ENCODE assay signal across 8 mouse cellular contexts in the genomic region with DNA sequence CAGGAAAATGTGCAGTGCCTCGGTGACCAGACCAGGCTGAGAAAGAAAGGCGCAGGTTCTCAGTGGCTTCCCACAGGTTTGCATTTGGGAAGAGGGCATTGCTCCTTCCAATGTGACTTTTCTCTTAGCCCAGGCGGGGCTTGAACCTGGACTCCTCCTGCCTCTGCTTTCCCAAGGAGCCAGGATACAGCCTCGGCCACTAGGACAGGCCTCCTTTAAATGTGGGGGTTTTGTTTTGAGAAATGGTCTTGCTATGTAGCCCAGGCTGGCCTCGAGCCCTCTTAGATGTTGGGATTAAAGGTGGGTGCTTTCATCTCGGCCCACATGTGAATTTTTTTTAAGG. TPM values are rescaled to one million over a fixed set of nuclear protein-coding genes. Genes with fewer than 3 reads are reported as not detected.
DNase-seq lines count a peak whose midpoint lies in the region; ATAC-seq lines count a peak whose summit lies in the region.

No protein-coding gene starts in this region.

- H3K27me3 ChIP-seq in kidney, embryonic 16.5 days (ENCODE audit: insufficient read depth, low read length), result no peaks in the 10 kb centered on the region
- H3K27me3 ChIP-seq in embryonic facial prominence, embryonic 10.5 days (replicated peaks; ENCODE audit: low read depth, poor library complexity, severe bottlenecking), result no peaks in the 10 kb centered on the region
- no peaks in the 10 kb centered on the region for H3K27me3 ChIP-seq in hindbrain, embryonic 15.5 days
- H3K27me3 ChIP-seq in midbrain, embryonic 15.5 days (replicated peaks), result no peaks in the 10 kb centered on the region

- ATAC-seq in kidney, embryonic 16.5 days (ENCODE audit: low FRiP score, low TSS enrichment), result no peak; the same call in 1 of the 2 replicates
- ATAC-seq in hindbrain, embryonic 15.5 days (ENCODE audit: low FRiP score, low read depth), result peak; percentile 6; the same call in 1 of the 2 replicates
- ATAC-seq in midbrain, embryonic 15.5 days (replicated peaks), result no peak; the same call in 1 of the 2 replicates

- no peaks in the 10 kb centered on the region for H3K9me3 ChIP-seq in kidney, embryonic 16.5 days (ENCODE audit: low read length)
- no peaks in the 10 kb centered on the region for H3K9me3 ChIP-seq in embryonic facial prominence, embryonic 10.5 days
- no peaks in the 10 kb centered on the region for H3K9me3 ChIP-seq in hindbrain, embryonic 15.5 days
- no peaks in the 10 kb centered on the region for H3K9me3 ChIP-seq in midbrain, embryonic 15.5 days

- H3K36me3 ChIP-seq in kidney, embryonic 16.5 days (ENCODE audit: insufficient read depth, low read length), result peaks cover 15% of the 10 kb centered on the region; the same call in 1 of the 2 replicates
- H3K36me3 ChIP-seq in embryonic facial prominence, embryonic 10.5 days (replicated peaks), result peaks cover 27% of the 10 kb centered on the region
- H3K36me3 ChIP-seq in hindbrain, embryonic 15.5 days, result peaks cover 13% of the 10 kb centered on the region
- H3K36me3 ChIP-seq in midbrain, embryonic 15.5 days (replicated peaks), result peaks cover 11% of the 10 kb centered on the region

- H3K4me2 ChIP-seq in kidney, embryonic 16.5 days (replicated peaks; ENCODE audit: low read depth, low read length), result peak overlapping the region; percentile 60
- H3K4me2 ChIP-seq in hindbrain, embryonic 15.5 days, result peak overlapping the region; percentile 77
- H3K4me2 ChIP-seq in midbrain, embryonic 15.5 days, result peak overlapping the region; percentile 82

- peaks cover 11% of the 10 kb centered on the region for H3K4me1 ChIP-seq in kidney, embryonic 16.5 days (ENCODE audit: insufficient read depth, low read length)
- H3K4me1 ChIP-seq in embryonic facial prominence, embryonic 10.5 days, result peaks cover 15% of the 10 kb centered on the region
- peaks cover 20% of the 10 kb centered on the region for H3K4me1 ChIP-seq in hindbrain, embryonic 15.5 days (replicated peaks)
- peaks cover 22% of the 10 kb centered on the region for H3K4me1 ChIP-seq in midbrain, embryonic 15.5 days

- no peak for DNase-seq in kidney, postnatal 25 days
- DNase-seq in embryonic facial prominence, embryonic 10.5 days (ENCODE audit: low spot score), result no peak
- no peak for DNase-seq in right cerebral cortex, postnatal 25 days
- DNase-seq in urinary bladder, postnatal 25 days (ENCODE audit: low spot score), result no peak
- no peak for DNase-seq in layer of hippocampus, postnatal 14 days (ENCODE audit: low spot score in 2 of 2)

- H3K9ac ChIP-seq in kidney, embryonic 16.5 days (replicated peaks; ENCODE audit: low read length), result peak overlapping the region; percentile 90
- peak overlapping the region; percentile 88 for H3K9ac ChIP-seq in hindbrain, embryonic 15.5 days
- H3K9ac ChIP-seq in midbrain, embryonic 15.5 days, result peak overlapping the region; percentile 95

- H3K27ac ChIP-seq in kidney, embryonic 16.5 days (ENCODE audit: low read length), result peak overlapping the region; percentile 93
- H3K27ac ChIP-seq in embryonic facial prominence, embryonic 10.5 days (replicated peaks), result peak overlapping the region; percentile 97
- H3K27ac ChIP-seq in hindbrain, embryonic 15.5 days (replicated peaks), result peak overlapping the region; percentile 92
- peak overlapping the region; percentile 88 for H3K27ac ChIP-seq in midbrain, embryonic 15.5 days

- WGBS in kidney, embryonic 16.5 days, result 3% methylated on average over 6 of the region's 6 CpGs
- 10% methylated on average over 6 of the region's 6 CpGs for WGBS in embryonic facial prominence, embryonic 10.5 days
- 8% methylated on average over 6 of the region's 6 CpGs for WGBS in hindbrain, embryonic 15.5 days
- 7% methylated on average over 6 of the region's 6 CpGs for WGBS in midbrain, embryonic 15.5 days

- H3K4me3 ChIP-seq in kidney, embryonic 16.5 days (ENCODE audit: low read length), result peak overlapping the region; percentile 78
- H3K4me3 ChIP-seq in embryonic facial prominence, embryonic 10.5 days, result peak overlapping the region; percentile 86
- H3K4me3 ChIP-seq in hindbrain, embryonic 15.5 days, result peak overlapping the region; percentile 82
- peak overlapping the region; percentile 75 for H3K4me3 ChIP-seq in midbrain, embryonic 15.5 days

RNA-seq across cellular contexts. Expression of gene Mob1a, which starts 0.5 kb away (rescaled TPM):
- polyA plus RNA-seq in kidney, embryonic 16.5 days (2015; fragmentation: Nextera tagmentation; extraction: Ambion mirVana), result 70.0 and 73.8 TPM in 2 replicates
- polyA plus RNA-seq in embryonic facial prominence, embryonic 10.5 days (2016; fragmentation: Nextera tagmentation; extraction: Ambion mirVana), result 60.2 and 62.4 TPM in 2 replicates
- polyA plus RNA-seq in hindbrain, embryonic 15.5 days (2015; fragmentation: Nextera tagmentation; extraction: Ambion mirVana), result 22.9 and 24.6 TPM in 2 replicates
- 22.8 and 23.4 TPM in 2 replicates for polyA plus RNA-seq in midbrain, embryonic 15.5 days (2015; fragmentation: Nextera tagmentation; extraction: Ambion mirVana)
- 10 to 100 TPM; 22.1 to 23.1 TPM for total RNA-seq in layer of hippocampus, postnatal 14 days (2021)

RNA-seq across cellular contexts. Expression of gene Mthfd2, which starts 0.7 kb away (rescaled TPM):
- polyA plus RNA-seq in kidney, embryonic 16.5 days (2015; fragmentation: Nextera tagmentation; extraction: Ambion mirVana), result 38.5 and 40.5 TPM in 2 replicates
- 62.6 and 71.5 TPM in 2 replicates for polyA plus RNA-seq in embryonic facial prominence, embryonic 10.5 days (2016; fragmentation: Nextera tagmentation; extraction: Ambion mirVana)
- 28.9 and 32.8 TPM in 2 replicates for polyA plus RNA-seq in hindbrain, embryonic 15.5 days (2015; fragmentation: Nextera tagmentation; extraction: Ambion mirVana)
- polyA plus RNA-seq in midbrain, embryonic 15.5 days (2015; fragmentation: Nextera tagmentation; extraction: Ambion mirVana), result 28.9 and 31.0 TPM in 2 replicates
- 10 to 100 TPM in 1 of 2 experiments, 1 to 10 TPM in 1; 8.5 to 10.5 TPM for total RNA-seq in layer of hippocampus, postnatal 14 days (2021)

RNA-seq across cellular contexts. Expression of gene Bola3, which starts 22.6 kb away (rescaled TPM):
- polyA plus RNA-seq in kidney, embryonic 16.5 days (2015; fragmentation: Nextera tagmentation; extraction: Ambion mirVana), result 136 and 142 TPM in 2 replicates
- polyA plus RNA-seq in embryonic facial prominence, embryonic 10.5 days (2016; fragmentation: Nextera tagmentation; extraction: Ambion mirVana), result 149 and 153 TPM in 2 replicates
- polyA plus RNA-seq in hindbrain, embryonic 15.5 days (2015; fragmentation: Nextera tagmentation; extraction: Ambion mirVana), result 60.3 and 67.6 TPM in 2 replicates
- polyA plus RNA-seq in midbrain, embryonic 15.5 days (2015; fragmentation: Nextera tagmentation; extraction: Ambion mirVana), result 44.0 and 54.3 TPM in 2 replicates
- 10 to 100 TPM; 45.4 to 54.7 TPM for total RNA-seq in layer of hippocampus, postnatal 14 days (2021)
